In genomic region chr4:45878929-45879328, GRCm38 (mm10) we compare ENCODE assay signal across 9 mouse cellular contexts. TPM values are rescaled to one million over a fixed set of nuclear protein-coding genes. Genes with fewer than 3 reads are reported as not detected.
DNase-seq lines count a peak whose midpoint lies in the region; ATAC-seq and TF ChIP-seq lines count a peak whose summit lies in the region.
"Had no signal": no experiment of that assay in that cellular context is flagged by ENCODE, and none has a peak within 500 bp of the region (broad histone marks: within the 10 kb centered on the region; RNA-seq: fewer than 3 reads in every experiment).

No protein-coding gene starts in this region.

- H3K27me3 ChIP-seq in G1E (ENCODE audit: insufficient read depth, low read length): no peaks in the 10 kb centered on the region
- no peaks in the 10 kb centered on the region for H3K27me3 ChIP-seq in stomach, postnatal 0 days (ENCODE audit: control insufficient read depth, insufficient read depth, low read length)
- H3K27me3 ChIP-seq: embryonic facial prominence, embryonic 15.5 days; limb, embryonic 15.5 days had no signal

- peaks cover 9% of the 10 kb centered on the region for H3K9me3 ChIP-seq in G1E (replicated peaks)
- H3K9me3 ChIP-seq in stomach, postnatal 0 days (ENCODE audit: control insufficient read depth, low read length): no peaks in the 10 kb centered on the region
- H3K9me3 ChIP-seq: embryonic facial prominence, embryonic 15.5 days; limb, embryonic 15.5 days had no signal

- TF ChIP-seq EP300 in stomach, postnatal 0 days (optimal IDR thresholded peaks at IDR 0.05): no peak

- WGBS in bone marrow, adult 2 months: 43% methylated on average over 5 of the region's 5 CpGs
- 40% methylated on average over 5 of the region's 5 CpGs for WGBS in stomach, postnatal 0 days

- no peaks in the 10 kb centered on the region for H3K36me3 ChIP-seq in G1E (replicated peaks)
- no peaks in the 10 kb centered on the region for H3K36me3 ChIP-seq in stomach, postnatal 0 days (ENCODE audit: control insufficient read depth, insufficient read depth, low read length)
- H3K36me3 ChIP-seq: embryonic facial prominence, embryonic 15.5 days; limb, embryonic 15.5 days had no signal

- no peak for TF ChIP-seq POLR2A in bone marrow, adult 2 months (IDR thresholded peaks at IDR 0.05; ENCODE audit: borderline replicate concordance, control insufficient read depth, low read depth, low read length)

- no peak overlapping the region for H3K27ac ChIP-seq in bone marrow, adult 2 months (ENCODE audit: control insufficient read depth, insufficient read depth, low read depth, low read length, poor library complexity)
- H3K27ac ChIP-seq in stomach, postnatal 0 days (replicated peaks): no peak overlapping the region
- H3K27ac ChIP-seq: embryonic facial prominence, embryonic 15.5 days; limb, embryonic 15.5 days had no signal

- no peak overlapping the region for H3K4me3 ChIP-seq in G1E (ENCODE audit: low read depth, low read length)
- no peak overlapping the region for H3K4me3 ChIP-seq in bone marrow, adult 2 months (replicated peaks; ENCODE audit: control insufficient read depth, low read depth, low read length)
- H3K4me3 ChIP-seq in stomach, postnatal 0 days (ENCODE audit: low read depth, low read length): no peak overlapping the region
- H3K4me3 ChIP-seq: embryonic facial prominence, embryonic 15.5 days; limb, embryonic 15.5 days had no signal

- intact Hi-C loops in left cerebral cortex, postnatal 10 days (cut with DNase I): no loop called here
- intact Hi-C loops in left cerebral cortex, postnatal 36 days (cut with DNase I): no loop called here

- H3K9ac ChIP-seq in stomach, postnatal 0 days (ENCODE audit: low read length): no peak overlapping the region
- H3K9ac ChIP-seq: embryonic facial prominence, embryonic 15.5 days; limb, embryonic 15.5 days had no signal

- no peak overlapping the region for H3K4me2 ChIP-seq in stomach, postnatal 0 days (replicated peaks; ENCODE audit: low read depth)
- H3K4me2 ChIP-seq: embryonic facial prominence, embryonic 15.5 days; limb, embryonic 15.5 days had no signal

- peak; percentile 51 for DNase-seq in left cerebral cortex, adult 11 months (ENCODE audit: low spot score)
- no peak for DNase-seq in left cerebral cortex, postnatal 10 days (ENCODE audit: extremely low spot score in 1 of 2, low spot score in 2 of 2)
- DNase-seq in G1E (ENCODE audit: low spot score): peak; percentile 16
- DNase-seq in left cerebral cortex, postnatal 36 days (ENCODE audit: low spot score in 2 of 2): peak; percentile 13 to 14
- peak; percentile 31 for DNase-seq in stomach, postnatal 0 days (ENCODE audit: low spot score)

- ATAC-seq in G1E (ENCODE audit: extremely low read depth, insufficient number of reproducible peaks, low FRiP score, poor library complexity, severe bottlenecking): no peak
- 0 out of 2 replicates have a peak, but pooled peaks have one; percentile 26 for ATAC-seq in granulocyte monocyte progenitor cell, adult 5-6 weeks (replicated peaks; ENCODE audit: poor library complexity, severe bottlenecking)
- ATAC-seq in stomach, postnatal 0 days (ENCODE audit: low FRiP score, low TSS enrichment): no peak

- no peaks in the 10 kb centered on the region for H3K4me1 ChIP-seq in G1E (ENCODE audit: insufficient read depth, low read depth, low read length)
- peaks cover 5% of the 10 kb centered on the region for H3K4me1 ChIP-seq in bone marrow, adult 2 months (ENCODE audit: control insufficient read depth, insufficient read depth, low read length)
- no peaks in the 10 kb centered on the region for H3K4me1 ChIP-seq in stomach, postnatal 0 days (replicated peaks; ENCODE audit: control insufficient read depth, insufficient read depth)
- H3K4me1 ChIP-seq: embryonic facial prominence, embryonic 15.5 days; limb, embryonic 15.5 days had no signal

- TF ChIP-seq CTCF in G1E (IDR thresholded peaks at IDR 0.05; ENCODE audit: low read depth, low read length): peak; percentile 41; the same call in 1 of the 2 replicates
- TF ChIP-seq CTCF in bone marrow, adult 2 months (IDR thresholded peaks at IDR 0.05; ENCODE audit: control insufficient read depth, insufficient read depth, low read length): 0 out of 2 replicates have a peak, but pooled peaks have one; percentile 21
- TF ChIP-seq CTCF in stomach, postnatal 0 days (IDR thresholded peaks at IDR 0.05; ENCODE audit: low read depth): peak; percentile 78

RNA-seq across cellular contexts. Expression of gene Ccdc180, which starts 11.2 kb away (rescaled TPM):
- total RNA-seq in left cerebral cortex, postnatal 10 days (2021): under 1 TPM; 0.08 to 0.21 TPM
- total RNA-seq in G1E (2014; fragmentation: Nextera tagmentation): not detected in 2 replicates
- 0.16 TPM in 1 of 2 replicates, not detected in the other for total RNA-seq in G1E (2017)
- not detected in 2 replicates for polyA plus RNA-seq in G1E (2012)
- 1.0 and 1.4 TPM in 2 replicates for polyA plus RNA-seq in bone marrow, adult 2 months (2011; ENCODE audit: insufficient read depth, insufficient read length, low replicate concordance, missing spikeins)
- 0.32 and 1.4 TPM in 2 replicates for total RNA-seq in granulocyte monocyte progenitor cell, adult 5-6 weeks (2014; fragmentation: Nextera tagmentation)
- 0.17 and 0.31 TPM in 2 replicates for total RNA-seq in granulocyte monocyte progenitor cell, adult 5-6 weeks (2017)
- under 1 TPM; 0.12 to 0.14 TPM for total RNA-seq in left cerebral cortex, postnatal 36 days (2021)
- polyA plus RNA-seq in stomach, postnatal 0 days (2015; fragmentation: Nextera tagmentation; extraction: Ambion mirVana): 0.22 and 0.24 TPM in 2 replicates

RNA-seq across cellular contexts. Expression of gene Stra6l, which starts 30.5 kb away (rescaled TPM):
- not detected for total RNA-seq in left cerebral cortex, postnatal 10 days (2021)
- total RNA-seq in G1E (2014; fragmentation: Nextera tagmentation): not detected in 2 replicates
- total RNA-seq in G1E (2017): 0.12 and 0.33 TPM in 2 replicates
- not detected in 2 replicates for polyA plus RNA-seq in G1E (2012)
- polyA plus RNA-seq in bone marrow, adult 2 months (2011; ENCODE audit: insufficient read depth, insufficient read length, low replicate concordance, missing spikeins): not detected in 2 replicates
- total RNA-seq in granulocyte monocyte progenitor cell, adult 5-6 weeks (2014; fragmentation: Nextera tagmentation): 0.69 TPM in 1 of 2 replicates, not detected in the other
- 0.09 and 0.10 TPM in 2 replicates for total RNA-seq in granulocyte monocyte progenitor cell, adult 5-6 weeks (2017)
- total RNA-seq in left cerebral cortex, postnatal 36 days (2021): not detected
- polyA plus RNA-seq in stomach, postnatal 0 days (2015; fragmentation: Nextera tagmentation; extraction: Ambion mirVana): 0.05 and 0.16 TPM in 2 replicates

RNA-seq across cellular contexts. Expression of gene Igfbpl1, which starts 52.2 kb away (rescaled TPM):
- total RNA-seq in left cerebral cortex, postnatal 10 days (2021): 1 to 10 TPM; 2.6 to 2.9 TPM
- total RNA-seq in G1E (2014; fragmentation: Nextera tagmentation): not detected in 2 replicates
- total RNA-seq in G1E (2017): 0.11 TPM in 1 of 2 replicates, not detected in the other
- not detected in 2 replicates for polyA plus RNA-seq in G1E (2012)
- polyA plus RNA-seq in bone marrow, adult 2 months (2011; ENCODE audit: insufficient read depth, insufficient read length, low replicate concordance, missing spikeins): 1.6 TPM in 1 of 2 replicates, not detected in the other
- not detected in 2 replicates for total RNA-seq in granulocyte monocyte progenitor cell, adult 5-6 weeks (2014; fragmentation: Nextera tagmentation)
- not detected in 2 replicates for total RNA-seq in granulocyte monocyte progenitor cell, adult 5-6 weeks (2017)
- total RNA-seq in left cerebral cortex, postnatal 36 days (2021): 1 to 10 TPM in 1 of 2 experiments, under 1 TPM in 1; 0.67 to 1.0 TPM
- 0.08 and 0.17 TPM in 2 replicates for polyA plus RNA-seq in stomach, postnatal 0 days (2015; fragmentation: Nextera tagmentation; extraction: Ambion mirVana)

Comparison
In these comparisons a context has a peak if more than half of its experiments do, and no peak if none do; other contexts are left out.
1. DNase-seq: peak in left cerebral cortex, adult 11 months (single experiment), G1E (single experiment), left cerebral cortex, postnatal 36 days (2 of 2) and stomach, postnatal 0 days (single experiment); none in left cerebral cortex, postnatal 10 days (0 of 2).
2. CTCF ChIP-seq: peak in every context shown above with its lines; median percentile 78 in stomach, postnatal 0 days; 41 in G1E; 21 in bone marrow, adult 2 months.